Mouse (Mus musculus): ENCODE measurements around the gene Pdha2. TPM values are rescaled to one million over a fixed set of nuclear protein-coding genes. Genes with fewer than 3 reads are reported as not detected.

Gene Pdha2
- not detected for polyA plus RNA-seq (2015; fragmentation: Illumina TruSeq; extraction: RNeasy Lipid Tissue Mini Kit (QIAGEN cat#74804); ENCODE audit: insufficient read depth, low replicate concordance)

GRCm38 (mm10) chr3:141212255-141212654, at the start of gene Pdha2:
Gene Pdha2 (minus strand): TSS chr3:141212355.

